Mouse (Mus musculus) midbrain, embryonic 14.5 days (tissue): ENCODE measurements at regions not wholly inside any gene's neighbourhood (a gene's known extent, or its start where the extent isn't known, plus 50 kb on each side); places are given as distances from the start of the nearest gene placed in this dataset.

Experiments used
- ATAC-seq: fragments of 200-750 bp; cut with Nextera tagmentation; 2 replicates; pipeline ENCODE4 v1.8.0; 2017; ENCODE audit warnings: moderate number of reproducible peaks, moderate library complexity; ENCODE audit not compliant: low FRiP score, low TSS enrichment
- DNase-seq: peaks from one replicate; pipeline ENCODE4 v3.0.0-alpha.2; 2015
- H3K27ac ChIP-seq: fragments of 300-500 bp; sonication (generic); replicated peaks from 2 replicates; pipeline ENCODE4 v1.5.1; 2014; ENCODE audit warnings: mild to moderate bottlenecking, low read depth, low read length, moderate library complexity
- H3K27me3 ChIP-seq: fragments of 300-500 bp; sonication (generic); 2 replicates; pipeline ENCODE4 v1.6.1; 2014; ENCODE audit warnings: low read length, control low read depth, mixed read lengths; ENCODE audit not compliant: control insufficient read depth, insufficient read depth
- H3K36me3 ChIP-seq: fragments of 300-500 bp; sonication (generic); 2 replicates; pipeline ENCODE4 v1.6.1; 2014; ENCODE audit warnings: low read length, control low read depth; ENCODE audit not compliant: control insufficient read depth, insufficient read depth
- H3K4me1 ChIP-seq: fragments of 300-500 bp; sonication (generic); 2 replicates; pipeline ENCODE4 v1.6.1; 2014; ENCODE audit warnings: mild to moderate bottlenecking, antibody characterized with exemption, low read length, control low read depth; ENCODE audit not compliant: control insufficient read depth, insufficient read depth
- H3K4me2 ChIP-seq: fragments of 300-500 bp; sonication (generic); 2 replicates; pipeline ENCODE4 v1.6.1; 2014; ENCODE audit warnings: mild to moderate bottlenecking, low read length, moderate library complexity
- H3K4me3 ChIP-seq: fragments of 300-500 bp; sonication (generic); replicated peaks from 2 replicates; pipeline ENCODE4 v1.5.1; 2014; ENCODE audit warnings: low read depth, low read length
- H3K9ac ChIP-seq: fragments of 300-500 bp; sonication (generic); replicated peaks from 2 replicates; pipeline ENCODE4 v1.6.1; 2014; ENCODE audit warnings: mild to moderate bottlenecking, low read length, moderate library complexity
- H3K9me3 ChIP-seq: fragments of 300-500 bp; sonication (generic); 2 replicates; pipeline ENCODE4 v1.6.1; 2016; ENCODE audit warnings: low read length, control low read depth, mixed read lengths; ENCODE audit not compliant: control insufficient read depth
- WGBS: fragments of 180-500 bp; shearing (Covaris S2); extraction: QIAGEN DNeasy Blood & Tissue Kit; methylation state at CpG from one replicate; pipeline ENCODE4 v1.1.7; 2014; 5-methylcytosine and 5-hydroxymethylcytosine counted together

DNA sequence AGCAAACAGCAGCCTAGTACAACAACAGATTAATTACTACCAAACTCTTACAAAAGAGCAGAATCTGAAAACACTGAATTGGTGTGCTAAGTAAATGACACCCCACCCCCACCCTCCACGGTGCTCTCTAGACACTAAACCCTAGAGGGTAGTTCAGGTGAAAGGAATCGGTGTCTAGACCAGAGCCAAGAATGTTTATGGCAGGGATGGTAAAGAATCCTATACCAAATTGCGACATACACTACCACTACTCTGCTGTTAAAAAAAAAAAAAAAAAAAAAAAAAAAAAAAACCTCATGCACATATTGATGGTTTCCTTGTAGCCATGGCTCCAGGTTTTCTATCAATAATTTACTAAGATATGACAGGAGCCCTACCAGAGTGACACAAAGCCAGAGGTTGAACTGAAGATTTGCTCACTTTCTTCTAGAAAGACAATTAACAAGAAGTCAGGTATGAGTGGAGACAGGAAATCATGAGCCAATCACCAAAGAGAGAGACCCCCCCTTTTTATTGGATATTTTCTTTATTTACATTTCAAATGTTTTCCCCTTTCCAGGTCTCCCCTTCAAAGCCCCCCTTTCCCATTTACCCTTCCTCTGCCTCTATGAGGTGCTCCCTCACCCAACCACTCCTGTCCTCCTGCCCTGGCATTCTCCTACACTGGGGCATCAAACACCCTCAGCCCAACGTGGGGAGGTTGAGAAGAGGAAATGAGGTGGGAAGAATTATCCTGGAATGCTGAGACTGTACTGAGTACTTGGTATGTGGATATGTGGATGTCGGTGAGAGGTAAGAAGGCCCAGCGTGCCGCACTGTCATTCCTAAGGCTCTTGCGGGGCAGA, 87.6 kb upstream of the Cerkl start:
- WGBS = 88% methylated on average over 8 of the region's 8 CpGs

GRCm38 (mm10) chr2:79544793-79545260, 88.2 kb upstream of the Cerkl start:
- H3K27ac ChIP-seq = no peak overlapping the region
- DNase-seq = no peak
- WGBS = 95% methylated on average over 4 of the region's 4 CpGs
- no peaks in the 10 kb centered on the region for H3K27me3 ChIP-seq
- no peak overlapping the region for H3K4me2 ChIP-seq
- no peaks in the 10 kb centered on the region for H3K9me3 ChIP-seq
- H3K36me3 ChIP-seq = no peaks in the 10 kb centered on the region
- H3K9ac ChIP-seq = no peak overlapping the region
- H3K4me1 ChIP-seq = no peaks in the 10 kb centered on the region
- ATAC-seq = no peak
- no peak overlapping the region for H3K4me3 ChIP-seq

More for the DNA sequence above, 87.6 kb upstream of the Cerkl start:
- no peak for DNase-seq
- no peaks in the 10 kb centered on the region for H3K36me3 ChIP-seq
- no peaks in the 10 kb centered on the region for H3K4me1 ChIP-seq
- no peaks in the 10 kb centered on the region for H3K9me3 ChIP-seq
- H3K4me3 ChIP-seq = no peak overlapping the region
- no peak for ATAC-seq
- H3K27ac ChIP-seq = no peak overlapping the region
- H3K4me2 ChIP-seq = no peak overlapping the region
- no peak overlapping the region for H3K9ac ChIP-seq
- H3K27me3 ChIP-seq = no peaks in the 10 kb centered on the region

- ATAC-seq (no peak), DNase-seq (no peak)
- H3K9me3 ChIP-seq = no peaks in the 10 kb centered on the region
- WGBS = 93% methylated on average over 4 of the region's 4 CpGs
- no peak overlapping the region for H3K4me2 ChIP-seq
- H3K36me3 ChIP-seq = no peaks in the 10 kb centered on the region
- no peak overlapping the region for H3K27ac ChIP-seq
- H3K27me3 ChIP-seq = no peaks in the 10 kb centered on the region
- no peak overlapping the region for H3K4me3 ChIP-seq
- H3K4me1 ChIP-seq = no peaks in the 10 kb centered on the region
- H3K9ac ChIP-seq = no peak overlapping the region
Measured at GRCm38 (mm10) chr2:79546206-79546605, 88.9 kb upstream of the Itprid2 start.

DNA sequence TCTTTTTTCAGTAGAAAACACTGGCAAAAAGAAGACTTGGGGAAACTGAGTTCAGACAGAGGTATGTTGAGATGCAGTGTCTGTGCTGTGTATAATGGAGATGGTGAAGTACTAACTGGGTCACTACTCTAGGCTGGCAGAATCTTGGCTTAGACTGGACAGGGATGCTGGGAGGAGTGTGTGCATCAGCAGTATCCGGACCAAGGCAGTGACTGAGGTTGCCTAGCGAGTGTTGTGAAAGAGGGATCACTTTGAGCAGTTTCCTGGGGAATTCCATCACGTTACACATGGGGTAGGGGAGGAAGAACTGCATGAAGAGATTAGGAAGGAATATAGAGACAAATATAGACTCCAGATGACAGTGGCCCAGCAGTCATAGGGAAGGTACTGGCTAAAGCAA, 87.9 kb upstream of the Itprid2 start:
- no peaks in the 10 kb centered on the region for H3K27me3 ChIP-seq
- 83% methylated on average over 3 of the region's 3 CpGs for WGBS
- H3K27ac ChIP-seq = no peak overlapping the region
- DNase-seq = no peak
- H3K9me3 ChIP-seq = no peaks in the 10 kb centered on the region
- no peak overlapping the region for H3K4me2 ChIP-seq
- H3K4me3 ChIP-seq = no peak overlapping the region
- no peaks in the 10 kb centered on the region for H3K4me1 ChIP-seq
- ATAC-seq = no peak
- H3K9ac ChIP-seq = no peak overlapping the region
- H3K36me3 ChIP-seq = no peaks in the 10 kb centered on the region

DNA sequence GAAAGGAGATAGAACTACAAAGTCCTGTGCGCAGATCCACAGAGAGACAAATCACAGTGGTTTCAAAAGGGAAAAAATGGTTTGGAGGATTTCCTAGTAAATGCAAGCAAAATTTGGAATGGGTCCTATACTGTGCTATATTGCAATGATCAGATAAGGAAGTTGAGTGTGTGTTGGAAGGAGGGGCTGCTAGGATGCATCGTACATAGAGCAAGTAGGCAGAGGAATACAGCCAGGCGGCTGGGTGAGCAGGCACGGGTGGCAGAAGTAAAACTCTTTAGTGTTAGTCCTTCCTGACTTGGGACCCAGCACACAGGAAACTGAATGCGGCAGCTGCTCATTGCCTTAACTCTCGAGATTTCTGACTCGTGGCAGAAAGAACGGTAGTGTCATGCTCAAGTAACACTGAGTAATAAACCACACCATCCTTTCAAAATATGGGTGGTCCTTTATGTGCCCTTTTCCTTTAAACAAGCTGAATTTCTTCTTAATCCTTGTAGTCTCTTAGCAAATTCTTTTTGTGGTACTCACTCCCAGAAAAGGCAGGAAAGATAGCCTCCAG, 87.0 kb upstream of the Itprid2 start:
- Histone ChIP-seq H3K9ac (no peak overlapping the region), H3K27ac (no peak overlapping the region), H3K36me3 (no peaks in the 10 kb centered on the region), H3K4me1 (no peaks in the 10 kb centered on the region), H3K4me2 (no peak overlapping the region), H3K4me3 (no peak overlapping the region), H3K27me3 (no peaks in the 10 kb centered on the region), H3K9me3 (no peaks in the 10 kb centered on the region)
- WGBS = 84% methylated on average over 8 of the region's 8 CpGs
- no peak for ATAC-seq
- DNase-seq = no peak

- 93% methylated on average over 3 of the region's 3 CpGs for WGBS
- no peak overlapping the region for H3K4me3 ChIP-seq
- H3K9ac ChIP-seq = no peak overlapping the region
- H3K4me2 ChIP-seq = no peak overlapping the region
- H3K27ac ChIP-seq = no peak overlapping the region
- H3K4me1 ChIP-seq = no peaks in the 10 kb centered on the region
- no peak for DNase-seq
- no peaks in the 10 kb centered on the region for H3K27me3 ChIP-seq
- no peaks in the 10 kb centered on the region for H3K9me3 ChIP-seq
- no peak for ATAC-seq
- no peaks in the 10 kb centered on the region for H3K36me3 ChIP-seq
Measured at GRCm38 (mm10) chr2:79549781-79550180, 85.4 kb upstream of the Itprid2 start.

DNA sequence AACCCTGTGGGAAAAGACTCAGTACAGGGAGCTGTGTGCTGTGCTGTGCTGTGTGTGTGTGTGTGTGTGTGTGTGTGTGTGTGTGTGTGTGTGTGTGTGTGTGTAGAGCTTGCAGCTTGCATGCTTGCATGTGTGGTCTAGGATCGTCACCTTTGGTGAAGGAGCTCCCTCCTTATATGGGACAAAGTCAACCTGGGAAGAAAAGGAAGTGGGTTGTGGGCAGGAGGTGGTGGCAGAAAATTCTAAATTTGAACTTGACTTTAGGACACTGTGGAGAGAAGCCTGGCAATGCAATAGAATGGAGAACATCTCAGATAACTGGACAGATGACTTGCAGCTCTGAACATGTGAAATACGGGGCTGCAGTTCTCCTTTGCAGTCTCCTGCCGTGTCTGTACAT, 84.7 kb upstream of the Itprid2 start:
- WGBS = 92% methylated on average over 3 of the region's 3 CpGs

DNA sequence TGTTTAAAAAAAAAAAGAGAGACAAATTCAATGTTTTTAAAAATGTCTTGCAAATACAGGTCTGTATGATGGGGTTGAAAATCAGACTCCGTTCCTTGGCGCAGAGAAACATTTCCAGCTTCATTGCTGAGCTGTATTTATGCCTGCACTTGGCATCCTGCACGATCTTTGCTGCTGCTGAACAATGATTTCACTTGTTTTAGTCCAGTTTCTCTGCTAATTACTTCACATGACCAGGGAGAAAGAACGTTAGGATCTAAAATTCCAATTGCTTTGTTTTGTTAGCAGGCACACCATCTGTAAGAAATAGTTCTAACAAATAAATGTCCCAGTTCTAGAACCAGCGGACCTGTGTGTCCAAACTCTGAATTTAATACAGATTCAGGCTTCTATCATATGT, 82.7 kb upstream of the Itprid2 start:
- 84% methylated on average over 5 of the region's 5 CpGs for WGBS
- H3K4me1 ChIP-seq = no peaks in the 10 kb centered on the region
- no peak overlapping the region for H3K4me2 ChIP-seq
- H3K27ac ChIP-seq = no peak overlapping the region
- H3K9me3 ChIP-seq = no peaks in the 10 kb centered on the region
- no peaks in the 10 kb centered on the region for H3K27me3 ChIP-seq
- H3K9ac ChIP-seq = no peak overlapping the region
- ATAC-seq (no peak), DNase-seq (no peak)
- no peaks in the 10 kb centered on the region for H3K36me3 ChIP-seq
- no peak overlapping the region for H3K4me3 ChIP-seq

More for the DNA sequence above, 84.7 kb upstream of the Itprid2 start:
- Histone ChIP-seq H3K36me3 (no peaks in the 10 kb centered on the region), H3K27ac (no peak overlapping the region), H3K4me3 (no peak overlapping the region), H3K4me2 (no peak overlapping the region), H3K27me3 (no peaks in the 10 kb centered on the region), H3K9me3 (no peaks in the 10 kb centered on the region), H3K9ac (no peak overlapping the region), H3K4me1 (no peaks in the 10 kb centered on the region)
- ATAC-seq = no peak
- no peak for DNase-seq

DNA sequence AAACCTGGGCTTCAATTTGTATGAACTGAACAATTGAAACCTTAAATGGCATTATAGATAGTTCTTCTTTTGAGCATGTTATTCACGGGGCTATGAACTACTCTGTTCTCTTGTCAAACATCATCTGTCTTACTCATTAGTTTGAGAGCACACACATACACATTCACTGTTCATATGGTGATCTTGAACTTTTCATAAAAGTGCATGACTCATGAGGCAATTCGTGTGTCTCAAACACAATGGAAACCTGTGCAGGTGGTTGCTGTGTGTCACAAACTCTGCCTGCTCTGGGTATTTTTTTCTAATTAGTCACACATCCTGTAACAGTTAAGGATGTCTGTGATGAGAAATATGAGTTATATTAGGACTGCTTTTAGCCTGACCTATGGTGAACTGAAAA, 79.8 kb upstream of the Itprid2 start:
- Histone ChIP-seq H3K27me3 (no peaks in the 10 kb centered on the region), H3K4me2 (no peak overlapping the region), H3K36me3 (no peaks in the 10 kb centered on the region), H3K9me3 (no peaks in the 10 kb centered on the region), H3K4me3 (no peak overlapping the region), H3K4me1 (no peaks in the 10 kb centered on the region), H3K9ac (no peak overlapping the region), H3K27ac (no peak overlapping the region)
- WGBS = 87% methylated on average over 2 of the region's 2 CpGs
- ATAC-seq = no peak
- DNase-seq = no peak
